Mouse (Mus musculus) spleen, postnatal 4 days (tissue): ENCODE data around the gene Btbd11.

ENCODE experiments used
- DNase-seq, 2 experiments: peaks; one replicate each; pipeline ENCODE4 v3.0.0; 2022; ENCODE audit warnings: low spot score in 2 of 2

Btbd11 gene

GRCm38 (mm10) chr10:85386605-85387218, at the start of gene Btbd11:
TSS of gene Btbd11 (plus strand) at chr10:85386814.
- DNase-seq = peak; percentile 64 to 78

GRCm38 (mm10) chr10:85338733-85339132, 47.9 kb upstream of the Btbd11 start:
- DNase-seq = no peak

- DNase-seq = no peak
These were observed 44.7 kb upstream of the Btbd11 start for GRCm38 (mm10) chr10:85341867-85342266.

GRCm38 (mm10) chr10:85347171-85347570, 39.4 kb upstream of the Btbd11 start:
- DNase-seq = no peak

GRCm38 (mm10) chr10:85352505-85352904, 34.1 kb upstream of the Btbd11 start:
- DNase-seq = no peak

- no peak for DNase-seq
These were observed 32.3 kb upstream of the Btbd11 start for GRCm38 (mm10) chr10:85354270-85354669.

- no peak for DNase-seq
These were observed 27.0 kb upstream of the Btbd11 start for GRCm38 (mm10) chr10:85359501-85360066.

- no peak for DNase-seq
These were observed 23.7 kb upstream of the Btbd11 start for GRCm38 (mm10) chr10:85362766-85363442.

GRCm38 (mm10) chr10:85366876-85367275, 19.7 kb upstream of the Btbd11 start:
- DNase-seq = no peak

GRCm38 (mm10) chr10:85371309-85371708, 15.3 kb upstream of the Btbd11 start:
- no peak for DNase-seq

- no peak for DNase-seq
These were observed 14.5 kb upstream of the Btbd11 start for GRCm38 (mm10) chr10:85372108-85372507.

- DNase-seq = no peak
These were observed 7.6 kb upstream of the Btbd11 start for GRCm38 (mm10) chr10:85378972-85379371.

GRCm38 (mm10) chr10:85382981-85383380, 3.6 kb upstream of the Btbd11 start:
- no peak for DNase-seq

- peak in 1 of 2 experiments; percentile 65 for DNase-seq
These were observed 831 bp downstream of the Btbd11 start for GRCm38 (mm10) chr10:85387219-85388070.

- no peak for DNase-seq
These were observed 1.6 kb downstream of the Btbd11 start for GRCm38 (mm10) chr10:85388071-85388750.

GRCm38 (mm10) chr10:85388751-85389115, 2.1 kb downstream of the Btbd11 start:
- no peak for DNase-seq

- no peak for DNase-seq
These were observed 2.9 kb downstream of the Btbd11 start for GRCm38 (mm10) chr10:85389286-85390139.

GRCm38 (mm10) chr10:85393016-85393415, 6.4 kb downstream of the Btbd11 start:
- no peak for DNase-seq

GRCm38 (mm10) chr10:85394558-85394957, 7.9 kb downstream of the Btbd11 start:
- no peak for DNase-seq

- DNase-seq = no peak
These were observed 24.5 kb downstream of the Btbd11 start for GRCm38 (mm10) chr10:85411120-85411519.
